Mouse (Mus musculus): ENCODE measurements around the gene Gorasp2.
A peak's percentile ranks its signal among the peaks of the same experiment; 100 is the strongest.

Gene Gorasp2

DNA sequence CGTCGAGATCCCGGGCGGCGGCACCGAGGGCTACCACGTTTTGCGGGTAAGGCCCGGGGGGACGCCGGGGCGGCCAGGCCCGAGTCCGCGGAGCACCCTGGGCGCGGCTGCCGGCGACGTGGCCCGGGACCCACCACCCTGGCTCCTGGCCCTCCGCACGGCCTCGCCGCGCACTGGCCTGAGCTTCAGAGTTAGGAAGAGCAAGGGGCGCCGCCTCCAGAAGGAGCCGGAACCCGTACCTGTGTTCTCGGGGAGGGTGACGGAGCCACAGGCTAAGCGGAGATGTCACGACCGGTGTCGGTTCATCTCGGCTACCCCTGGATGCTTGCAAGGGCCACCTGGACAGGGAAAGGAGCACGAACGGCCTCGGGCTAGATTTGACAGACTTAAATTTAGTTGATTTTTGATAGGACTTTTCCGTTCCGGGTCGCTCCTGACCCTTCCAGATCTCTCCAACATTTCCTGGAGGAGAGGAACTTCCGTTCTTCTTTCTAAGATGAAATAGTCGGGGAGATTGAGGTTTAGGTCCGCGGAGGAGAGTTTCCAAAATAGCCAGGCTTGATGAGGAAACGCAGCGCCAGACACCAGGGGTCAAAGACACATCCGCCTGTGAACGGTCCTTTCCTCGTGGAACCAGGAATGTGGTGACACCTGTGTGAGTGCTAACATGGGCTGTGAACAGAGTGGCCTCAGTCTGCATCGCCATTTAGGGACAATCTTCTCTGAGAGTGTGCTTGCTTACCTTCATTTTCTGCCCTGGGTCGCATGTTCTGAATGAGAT is 529 bp downstream of the Gorasp2 start, which contains the start of gene Gm26558:
Gene Gm26558, minus strand, starts transcription at position 394 of the 781 bp plus-strand sequence.
- peak in 1 of 2 experiments; percentile 26 for DNase-seq

DNA sequence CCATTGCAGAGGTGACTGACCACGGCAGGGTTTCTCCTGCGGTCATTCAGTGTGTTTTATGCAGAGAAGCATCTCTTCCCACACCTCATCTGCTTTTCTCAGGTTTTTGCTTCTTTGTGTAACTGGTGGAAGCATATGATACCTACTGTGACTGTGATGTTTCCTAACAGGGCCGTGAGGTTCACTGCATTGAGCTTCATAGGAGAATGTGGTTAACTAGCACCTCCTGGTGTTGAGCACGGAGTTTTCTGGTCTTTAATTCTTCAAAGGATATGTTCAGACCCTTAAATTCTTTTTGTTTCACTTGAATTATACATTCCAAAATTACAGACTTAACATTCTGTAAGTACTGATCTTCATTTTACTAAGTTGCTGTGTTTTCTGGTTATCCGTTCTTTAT is 2.4 kb downstream of the Gorasp2 start:
- no peak for DNase-seq

DNA sequence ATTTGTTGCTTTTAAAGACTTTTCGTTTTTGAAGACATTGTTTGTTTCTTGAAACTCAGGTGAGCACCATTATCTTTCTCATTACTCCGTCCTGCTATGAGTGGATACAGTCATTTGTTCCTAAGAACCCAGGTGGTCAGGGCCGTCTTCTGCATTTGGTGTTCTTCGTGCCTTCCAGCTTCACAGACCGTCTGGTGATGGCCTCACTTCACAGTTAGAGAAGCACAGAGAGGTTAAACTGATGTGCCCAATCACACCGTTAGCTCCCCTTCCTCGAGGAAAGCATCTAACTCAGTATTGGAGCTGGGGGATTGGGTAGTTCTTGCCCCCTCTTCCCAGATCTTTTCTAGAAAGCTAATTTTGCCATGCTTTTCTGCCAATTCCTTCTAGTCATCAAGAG is 5.6 kb downstream of the Gorasp2 start:
- DNase-seq: no peak

DNA sequence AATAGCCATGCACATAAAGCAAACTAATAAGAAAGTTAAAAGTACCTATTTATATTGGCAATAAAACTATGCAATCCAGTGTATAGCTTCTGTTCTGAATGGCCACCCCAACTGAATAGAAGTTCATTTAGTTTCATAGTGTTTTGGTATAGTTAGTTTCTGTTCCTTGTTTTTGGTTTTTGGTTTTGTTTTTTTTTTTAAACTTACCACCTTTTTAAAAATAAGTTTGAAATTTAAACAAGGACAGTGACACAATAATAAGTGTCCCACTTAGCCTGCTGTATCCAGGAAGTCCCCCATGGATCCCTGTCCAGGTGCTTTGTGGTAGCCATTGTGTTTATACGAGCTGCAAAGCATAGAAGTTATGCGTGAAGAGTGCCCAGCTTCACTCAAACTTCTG is 7.9 kb downstream of the Gorasp2 start:
- DNase-seq: no peak

GRCm38 (mm10) chr2:70669896-70670295 is 8.5 kb downstream of the Gorasp2 start:
- DNase-seq: no peak

DNA sequence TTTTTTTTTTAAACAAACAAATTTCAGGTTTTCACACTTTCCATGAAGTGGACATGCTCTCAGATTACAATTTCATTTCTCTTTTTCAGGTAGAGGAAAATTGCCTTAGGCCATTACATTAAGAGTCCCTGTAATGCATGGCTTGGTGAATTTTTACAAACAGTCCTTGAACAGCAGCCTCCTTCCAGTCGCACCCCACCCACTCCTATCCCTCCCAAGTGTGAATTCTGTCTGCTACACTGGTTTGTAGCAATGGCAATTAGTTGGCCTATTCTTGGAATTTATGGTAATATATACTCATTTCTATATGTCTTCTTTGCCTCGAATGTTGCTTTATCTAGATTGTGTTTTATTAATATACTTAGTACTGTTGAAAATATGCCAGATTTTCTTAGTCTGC is 11.1 kb downstream of the Gorasp2 start:
- DNase-seq: no peak

DNA sequence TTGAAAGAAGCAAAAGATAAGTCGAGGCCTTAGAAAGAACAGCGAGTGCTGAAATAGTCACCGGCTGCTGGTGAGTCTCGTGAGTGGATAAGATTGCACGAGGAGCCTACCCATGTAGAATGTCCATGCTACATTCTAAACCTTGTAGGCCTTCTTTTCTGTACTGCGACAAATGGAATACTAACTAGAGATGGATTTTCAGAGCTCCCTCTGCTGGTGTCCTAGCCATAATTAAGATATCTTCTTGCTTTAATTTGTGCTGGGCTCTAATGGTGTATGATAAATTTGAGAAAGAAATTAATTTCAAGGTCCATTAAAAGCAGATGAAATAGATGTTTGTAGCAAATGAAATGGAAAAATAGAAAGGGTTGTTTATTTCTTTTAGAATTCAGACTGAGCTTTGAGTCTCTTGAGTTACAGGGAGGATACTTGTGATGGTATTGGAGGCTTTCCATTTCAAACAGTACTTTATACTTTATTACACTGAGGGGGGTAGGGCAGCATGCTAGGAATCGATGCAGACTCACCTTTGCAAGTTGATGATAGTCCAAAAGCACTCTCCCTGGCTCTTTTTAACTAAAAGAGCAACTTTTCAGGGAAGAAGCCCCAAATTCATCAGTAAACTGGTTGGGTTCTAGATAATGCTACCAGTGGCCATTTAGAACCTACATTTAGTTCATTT is 12.2 kb downstream of the Gorasp2 start:
- DNase-seq: no peak

- DNase-seq: no peak
These were observed 20.9 kb downstream of the Gorasp2 start for GRCm38 (mm10) chr2:70682324-70682723.

GRCm38 (mm10) chr2:70688454-70689078 is 27.2 kb downstream of the Gorasp2 start:
- no peak for DNase-seq

GRCm38 (mm10) chr2:70690195-70690594 is 28.8 kb downstream of the Gorasp2 start:
- DNase-seq: no peak

DNA sequence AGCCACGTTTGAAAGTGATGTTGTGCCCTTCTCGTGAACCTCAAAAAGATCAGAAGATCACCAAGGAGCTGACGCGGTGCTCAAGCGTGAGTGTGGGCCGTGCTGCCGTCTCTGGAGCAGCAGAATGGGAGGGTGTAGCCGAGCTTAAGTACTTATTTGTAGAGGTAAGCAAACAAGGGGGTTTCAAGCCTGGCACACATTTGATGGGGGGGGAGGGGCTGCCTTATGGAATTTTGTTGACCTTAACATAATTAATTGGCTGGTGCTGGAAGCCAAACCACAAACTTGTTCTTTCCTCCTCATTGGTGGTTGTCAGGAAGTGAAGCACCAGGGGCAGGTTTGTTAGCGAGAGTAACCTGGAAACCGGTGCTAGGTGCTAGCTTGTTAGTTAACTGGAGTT is 34.3 kb downstream of the Gorasp2 start:
- DNase-seq: no peak

DNA sequence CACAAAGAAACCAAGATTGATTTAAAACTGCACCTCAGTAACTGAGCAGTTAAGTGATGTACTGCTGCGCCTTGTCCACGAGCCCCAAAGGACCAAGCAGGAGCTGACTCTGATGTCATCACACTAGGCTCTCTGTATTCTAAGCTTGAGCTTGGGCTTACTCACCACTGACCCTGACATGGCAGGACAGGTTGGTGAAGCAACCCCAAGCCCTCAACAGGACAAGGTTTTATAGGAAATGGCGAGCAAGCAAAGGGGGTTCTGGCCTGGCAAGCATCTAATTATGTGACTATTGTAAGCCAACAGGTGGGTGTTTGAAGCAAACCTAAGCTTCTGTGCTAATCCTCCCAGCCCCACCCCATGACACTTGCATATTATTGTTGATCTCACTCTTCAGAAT is 39.5 kb downstream of the Gorasp2 start:
- DNase-seq: no peak

DNA sequence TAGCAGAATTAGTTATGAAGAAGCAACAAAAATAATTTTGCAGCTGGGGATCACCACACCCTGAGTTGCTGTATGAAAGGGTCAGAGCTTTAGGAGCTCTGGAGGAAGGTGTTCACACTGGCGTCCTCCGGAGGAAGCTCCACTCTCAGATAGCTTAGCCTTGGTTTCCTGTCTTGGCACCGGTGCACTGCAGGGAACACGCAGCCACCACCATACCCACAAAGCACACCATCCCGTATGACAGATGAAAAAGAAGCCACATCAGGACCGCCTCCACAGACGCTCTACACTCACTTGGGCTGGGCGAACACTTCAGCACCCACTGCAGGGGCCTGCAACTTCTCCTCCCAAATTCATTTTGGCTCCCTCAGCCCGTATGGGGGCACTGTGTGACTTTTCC is 40.2 kb downstream of the Gorasp2 start:
- DNase-seq: no peak

GRCm38 (mm10) chr2:70702403-70702802 is 41.0 kb downstream of the Gorasp2 start:
- DNase-seq: no peak

GRCm38 (mm10) chr2:70708986-70709730 is 47.8 kb downstream of the Gorasp2 start:
- DNase-seq: no peak

- DNase-seq: no peak
These were observed 48.9 kb downstream of the Gorasp2 start for GRCm38 (mm10) chr2:70710236-70710635.

DNA sequence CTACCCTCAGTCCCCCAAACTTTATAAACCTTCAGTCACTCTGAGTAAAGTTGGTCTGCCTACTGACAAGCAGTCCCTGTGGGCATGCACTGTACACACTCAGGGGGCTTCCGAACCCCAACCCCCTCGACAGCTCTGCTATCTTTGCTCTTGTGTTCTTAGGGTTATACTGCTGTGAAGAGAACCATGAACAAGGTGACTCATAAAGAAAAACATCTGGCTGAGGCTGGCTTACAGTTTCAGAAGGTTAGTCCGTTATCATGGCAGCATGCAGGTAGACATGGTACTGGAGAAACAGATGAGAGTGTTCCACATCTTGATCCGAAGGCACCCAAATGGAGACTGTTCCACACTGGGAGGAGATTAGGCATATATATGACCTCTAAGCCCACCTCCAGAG is 49.5 kb downstream of the Gorasp2 start:
- no peak for DNase-seq

DNA sequence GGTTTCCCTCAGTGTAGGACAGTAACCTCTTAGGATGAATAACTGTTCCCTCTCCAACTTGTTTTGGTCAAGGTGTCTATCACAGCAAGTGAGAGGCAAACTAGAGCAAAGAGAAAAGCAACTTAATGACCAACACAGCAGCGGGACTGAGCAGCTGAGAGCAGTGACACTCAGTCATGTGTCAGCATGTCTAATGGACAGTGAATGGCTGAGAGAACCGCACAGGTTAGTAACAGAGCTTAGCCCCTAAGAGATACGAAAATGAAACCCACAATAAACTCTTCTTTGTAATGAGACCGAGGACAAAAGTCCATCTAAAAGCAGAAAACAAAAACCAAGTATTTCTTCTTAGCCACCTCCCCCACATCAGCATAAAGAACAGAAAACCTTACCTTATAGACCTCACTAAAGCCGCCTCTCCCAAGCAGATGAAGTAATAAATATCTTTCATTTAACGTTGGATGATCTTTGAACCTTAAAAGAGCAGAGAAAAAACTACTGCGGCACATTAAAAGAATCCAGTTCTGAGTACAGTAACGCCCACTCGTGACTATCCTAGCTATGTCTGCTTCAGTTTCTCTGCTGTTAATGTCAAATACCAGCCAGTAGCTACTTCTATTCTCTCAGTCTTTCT is 62.4 kb downstream of the Gorasp2 start:
- no peak for DNase-seq

- DNase-seq: no peak
These were observed 65.7 kb downstream of the Gorasp2 start for GRCm38 (mm10) chr2:70727089-70727488.

GRCm38 (mm10) chr2:70735534-70735933 is 74.2 kb downstream of the Gorasp2 start:
- no peak for DNase-seq

- no peak for DNase-seq
These were observed 74.6 kb downstream of the Gorasp2 start for GRCm38 (mm10) chr2:70736008-70736407.

DNA sequence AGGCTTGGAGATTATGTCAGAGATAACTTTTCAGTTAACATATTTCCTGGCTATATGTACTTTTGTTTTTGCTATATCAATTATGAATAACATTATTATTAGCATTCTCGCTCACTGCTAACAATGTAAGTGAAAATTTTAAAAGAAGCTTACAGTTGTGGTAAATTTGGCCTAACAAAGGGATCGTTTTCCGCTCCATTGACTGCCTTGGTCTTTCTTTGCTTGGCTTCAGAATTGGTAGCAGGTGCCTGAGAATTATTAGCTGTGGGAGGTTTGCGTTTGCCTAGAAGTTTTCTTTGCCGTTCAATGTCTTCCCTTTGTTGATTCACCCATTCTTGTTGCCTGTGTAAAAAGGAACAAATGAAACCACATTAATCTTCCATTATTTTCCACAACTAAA is 80.5 kb downstream of the Gorasp2 start:
- DNase-seq: no peak

DNA sequence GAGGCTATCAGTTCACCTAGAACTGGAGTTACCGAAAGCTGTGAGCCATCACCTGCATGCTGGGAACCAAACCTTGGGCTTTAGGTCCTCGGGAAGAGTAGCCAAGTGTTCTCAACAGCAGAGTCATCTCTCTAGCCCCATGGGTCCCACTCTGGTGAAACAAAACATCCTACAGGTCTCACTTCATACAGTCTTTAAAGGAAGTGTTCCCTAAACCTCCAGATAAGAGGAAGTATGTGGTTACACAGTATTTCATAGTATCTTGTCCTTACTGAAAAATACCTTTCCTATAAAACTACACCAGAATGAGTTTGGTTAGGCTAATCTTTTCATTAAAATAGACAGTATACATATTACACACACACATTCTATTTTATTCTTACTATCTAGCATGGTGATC is 81.2 kb downstream of the Gorasp2 start:
- DNase-seq: no peak

Data from cerebellum, postnatal 25 days (tissue).